Mouse (Mus musculus): Measurements from ENCODE around the gene Zfp385b. TPM values are rescaled to one million over a fixed set of nuclear protein-coding genes. Genes with fewer than 3 reads are reported as not detected.

Zfp385b gene
- 4.4 and 5.6 TPM in 2 replicates for polyA plus RNA-seq (2014; fragmentation: Nextera tagmentation; extraction: Ambion mirVana)

GRCm38 (mm10) chr2:77819539-77819938 is at the start of gene Zfp385b:
Gene Zfp385b, minus strand, starts transcription at chr2:77819639.
- Histone ChIP-seq H3K4me3 (ENCODE audit: low read depth, low read length) (no peak within 1 kb of the TSS), H3K27ac (ENCODE audit: low read depth) (no peak within 1 kb of the TSS), H3K36me3 (ENCODE audit: insufficient read depth) (no peaks in the 10 kb centered on the region), H3K4me2 (no peak within 1 kb of the TSS), H3K4me1 (ENCODE audit: insufficient read depth) (no peaks in the 10 kb centered on the region), H3K9me3 (ENCODE audit: low read depth, low read length) (no peaks in the 10 kb centered on the region), H3K9ac (no peak within 1 kb of the TSS), H3K27me3 (ENCODE audit: insufficient read depth, low read length) (peaks cover 27% of the 10 kb centered on the region)
- DNase-seq (no peak), ATAC-seq (ENCODE audit: insufficient read depth) (no peak)
- TF ChIP-seq CTCF (IDR thresholded peaks at IDR 0.05; ENCODE audit: low read depth): no peak

DNA sequence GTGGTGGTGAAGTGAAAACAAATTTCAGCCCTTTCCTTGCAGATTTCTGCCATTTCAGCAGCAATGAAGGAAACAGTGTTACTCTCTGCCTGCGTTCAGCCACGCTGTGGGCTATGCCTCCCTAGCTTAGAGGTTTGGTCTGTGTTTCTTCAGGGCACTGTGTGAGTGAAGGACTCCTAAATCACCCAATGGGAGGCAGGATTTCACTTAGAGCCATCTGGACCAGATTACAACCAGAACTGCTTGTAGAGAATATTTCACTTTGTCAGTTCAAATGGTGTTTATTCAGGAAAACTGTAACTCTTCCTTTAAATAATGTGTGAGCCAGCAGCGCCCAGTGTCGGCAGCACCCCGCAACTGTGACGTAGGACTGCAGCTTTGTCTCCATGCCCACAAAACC is 44.5 kb upstream of the Zfp385b start:
- Histone ChIP-seq H3K36me3 (ENCODE audit: insufficient read depth) (no peaks in the 10 kb centered on the region), H3K4me3 (ENCODE audit: low read depth, low read length) (no peak overlapping the region), H3K27ac (ENCODE audit: low read depth) (no peak overlapping the region), H3K27me3 (ENCODE audit: insufficient read depth, low read length) (no peaks in the 10 kb centered on the region), H3K9me3 (ENCODE audit: low read depth, low read length) (no peaks in the 10 kb centered on the region), H3K4me1 (ENCODE audit: insufficient read depth) (no peaks in the 10 kb centered on the region), H3K9ac (no peak overlapping the region; the same call in 1 of the 2 replicates), H3K4me2 (peak overlapping the region; percentile 38)
- ATAC-seq (ENCODE audit: insufficient read depth) (peak; percentile 78; the same call in 1 of the 2 replicates), DNase-seq (peak; percentile 41)
- WGBS: 51% methylated on average over 6 of the region's 6 CpGs
- TF ChIP-seq CTCF (IDR thresholded peaks at IDR 0.05; ENCODE audit: low read depth): no peak

GRCm38 (mm10) chr2:77863522-77863921 is 44.1 kb upstream of the Zfp385b start:
- Histone ChIP-seq H3K9me3 (ENCODE audit: low read depth, low read length) (no peaks in the 10 kb centered on the region), H3K4me2 (peak overlapping the region; percentile 38), H3K4me3 (ENCODE audit: low read depth, low read length) (no peak overlapping the region), H3K4me1 (ENCODE audit: insufficient read depth) (no peaks in the 10 kb centered on the region), H3K36me3 (ENCODE audit: insufficient read depth) (no peaks in the 10 kb centered on the region), H3K9ac (no peak overlapping the region; the same call in 1 of the 2 replicates), H3K27me3 (ENCODE audit: insufficient read depth, low read length) (no peaks in the 10 kb centered on the region), H3K27ac (ENCODE audit: low read depth) (no peak overlapping the region)
- peak; percentile 62 for ATAC-seq (ENCODE audit: insufficient read depth)
- TF ChIP-seq CTCF (IDR thresholded peaks at IDR 0.05; ENCODE audit: low read depth): no peak
- WGBS: 53% methylated on average over 15 of the region's 15 CpGs
- DNase-seq: no peak

DNA sequence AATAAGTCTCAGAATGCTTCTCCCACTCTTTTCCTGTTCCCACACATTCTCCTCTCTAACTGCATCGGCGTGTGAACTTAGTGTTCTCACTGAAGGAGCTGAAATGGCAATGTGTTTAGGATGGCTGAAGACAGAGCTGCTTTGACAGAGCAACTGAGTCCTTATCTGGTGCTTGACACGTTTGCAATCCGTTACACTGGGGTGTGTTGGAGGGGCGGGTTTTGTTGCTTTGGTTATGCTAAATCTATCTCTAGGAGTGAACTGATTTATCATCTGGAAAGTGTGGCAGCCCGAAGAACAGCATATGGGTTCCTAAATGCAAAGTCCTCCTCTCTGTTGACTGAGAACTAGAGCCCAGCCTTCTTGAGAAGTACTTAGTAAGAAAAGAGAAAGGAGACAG is 22.0 kb upstream of the Zfp385b start:
- no peak overlapping the region for H3K4me2 ChIP-seq

GRCm38 (mm10) chr2:77839587-77839986 is 20.1 kb upstream of the Zfp385b start:
- Histone ChIP-seq H3K9me3 (ENCODE audit: low read depth, low read length) (no peaks in the 10 kb centered on the region), H3K4me3 (ENCODE audit: low read depth, low read length) (no peak overlapping the region), H3K9ac (no peak overlapping the region), H3K4me2 (no peak overlapping the region), H3K27me3 (ENCODE audit: insufficient read depth, low read length) (no peaks in the 10 kb centered on the region), H3K4me1 (ENCODE audit: insufficient read depth) (no peaks in the 10 kb centered on the region), H3K36me3 (ENCODE audit: insufficient read depth) (no peaks in the 10 kb centered on the region), H3K27ac (ENCODE audit: low read depth) (no peak overlapping the region)
- whole genome bisulfite sequencing: 84% methylated on average over 17 of the region's 17 CpGs
- TF ChIP-seq CTCF (IDR thresholded peaks at IDR 0.05; ENCODE audit: low read depth): no peak
- ATAC-seq (ENCODE audit: insufficient read depth) (no peak), DNase-seq (no peak)

More for the DNA sequence above, 22.0 kb upstream of the Zfp385b start:
- H3K9ac ChIP-seq: no peak overlapping the region
- no peaks in the 10 kb centered on the region for H3K4me1 ChIP-seq (ENCODE audit: insufficient read depth)
- no peaks in the 10 kb centered on the region for H3K27me3 ChIP-seq (ENCODE audit: insufficient read depth, low read length)
- no peak overlapping the region for H3K4me3 ChIP-seq (ENCODE audit: low read depth, low read length)
- TF ChIP-seq CTCF (IDR thresholded peaks at IDR 0.05; ENCODE audit: low read depth): no peak
- H3K36me3 ChIP-seq (ENCODE audit: insufficient read depth): no peaks in the 10 kb centered on the region
- DNase-seq (no peak), ATAC-seq (ENCODE audit: insufficient read depth) (no peak)
- 23% methylated on average over 6 of the region's 6 CpGs for WGBS
- no peaks in the 10 kb centered on the region for H3K9me3 ChIP-seq (ENCODE audit: low read depth, low read length)
- no peak overlapping the region for H3K27ac ChIP-seq (ENCODE audit: low read depth)

DNA sequence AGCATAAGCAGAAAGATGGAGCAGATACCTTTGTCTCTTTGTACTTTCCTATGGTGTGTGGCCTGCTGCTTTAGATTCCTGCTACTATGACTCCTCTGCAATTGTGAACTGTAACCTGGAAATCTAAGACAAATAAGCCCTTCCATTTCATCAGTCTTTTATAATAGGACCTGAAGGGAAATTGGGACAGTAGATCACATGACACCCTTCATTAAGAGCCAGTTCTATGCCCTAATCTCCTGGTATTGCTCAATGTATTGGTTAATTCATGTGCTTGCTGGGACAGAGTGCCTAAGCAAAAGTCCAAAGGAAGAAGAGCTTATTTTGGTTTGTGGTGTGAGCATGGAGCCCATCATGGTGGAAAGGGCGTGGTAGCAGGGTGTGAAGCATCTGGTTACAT is 19.2 kb upstream of the Zfp385b start:
- ATAC-seq (ENCODE audit: insufficient read depth): no peak
- Histone ChIP-seq H3K27ac (ENCODE audit: low read depth) (no peak overlapping the region), H3K9ac (no peak overlapping the region), H3K4me2 (no peak overlapping the region), H3K36me3 (ENCODE audit: insufficient read depth) (no peaks in the 10 kb centered on the region), H3K27me3 (ENCODE audit: insufficient read depth, low read length) (no peaks in the 10 kb centered on the region), H3K9me3 (ENCODE audit: low read depth, low read length) (no peaks in the 10 kb centered on the region), H3K4me1 (ENCODE audit: insufficient read depth) (no peaks in the 10 kb centered on the region), H3K4me3 (ENCODE audit: low read depth, low read length) (no peak overlapping the region)
- DNase-seq: no peak
- no peak for TF ChIP-seq CTCF (IDR thresholded peaks at IDR 0.05; ENCODE audit: low read depth)
- 88% methylated on average over 1 of the region's 1 CpGs for WGBS

GRCm38 (mm10) chr2:77835781-77836180 is 16.3 kb upstream of the Zfp385b start:
- H3K36me3 ChIP-seq (ENCODE audit: insufficient read depth): no peaks in the 10 kb centered on the region
- H3K4me2 ChIP-seq: no peak overlapping the region
- no peaks in the 10 kb centered on the region for H3K4me1 ChIP-seq (ENCODE audit: insufficient read depth)
- no peaks in the 10 kb centered on the region for H3K27me3 ChIP-seq (ENCODE audit: insufficient read depth, low read length)
- no peak overlapping the region for H3K27ac ChIP-seq (ENCODE audit: low read depth)
- no peak for ATAC-seq (ENCODE audit: insufficient read depth)
- no peak overlapping the region for H3K4me3 ChIP-seq (ENCODE audit: low read depth, low read length)
- H3K9ac ChIP-seq: no peak overlapping the region
- 52% methylated on average over 3 of the region's 3 CpGs for WGBS
- H3K9me3 ChIP-seq (ENCODE audit: low read depth, low read length): no peaks in the 10 kb centered on the region
- DNase-seq: no peak
- no peak for TF ChIP-seq CTCF (IDR thresholded peaks at IDR 0.05; ENCODE audit: low read depth)
